Mouse (Mus musculus) embryonic facial prominence, embryonic 11.5 days (tissue): ENCODE results near the gene Lct. TPM values are rescaled to one million over a fixed set of nuclear protein-coding genes. Genes with fewer than 3 reads are reported as not detected.

Experiments used
- ATAC-seq: fragments of 200-750 bp; cut with Nextera tagmentation; replicated peaks from 2 replicates; pipeline ENCODE4 v1.8.0; 2017; ENCODE audit warnings: low read depth; ENCODE audit not compliant: insufficient number of reproducible peaks, low FRiP score, low TSS enrichment
- DNase-seq: peaks from one replicate; pipeline ENCODE4 v3.0.0-alpha.2; 2015; ENCODE audit warnings: low spot score
- H3K27ac ChIP-seq: fragments of 300-500 bp; sonication (generic); replicated peaks from 2 replicates; pipeline ENCODE4 v1.5.1; 2014; ENCODE audit warnings: mild to moderate bottlenecking, low read depth, low read length, control low read depth
- H3K27me3 ChIP-seq: fragments of 300-500 bp; sonication (generic); 2 replicates; pipeline ENCODE4 v1.6.1; 2014; ENCODE audit warnings: mild to moderate bottlenecking, low read length, moderate library complexity, mixed read lengths; ENCODE audit not compliant: control insufficient read depth, insufficient read depth
- H3K36me3 ChIP-seq: fragments of 300-500 bp; sonication (generic); replicated peaks from 2 replicates; pipeline ENCODE4 v1.6.1; 2014; ENCODE audit warnings: low read depth, mild to moderate bottlenecking, low read length, moderate library complexity, mixed read lengths; ENCODE audit not compliant: control insufficient read depth, insufficient read depth
- H3K4me1 ChIP-seq: fragments of 300-500 bp; sonication (generic); 2 replicates; pipeline ENCODE4 v1.6.1; 2014; ENCODE audit warnings: low read length, mixed read lengths; ENCODE audit not compliant: control insufficient read depth, insufficient read depth
- H3K4me2 ChIP-seq: fragments of 300-500 bp; sonication (generic); 2 replicates; pipeline ENCODE4 v1.6.1; 2014; ENCODE audit warnings: low read depth, mild to moderate bottlenecking, control low read depth, low read length, moderate library complexity
- H3K4me3 ChIP-seq: fragments of 300-500 bp; sonication (generic); 2 replicates; pipeline ENCODE4 v1.5.1; 2014; ENCODE audit warnings: low read depth, low read length, control low read depth
- H3K9ac ChIP-seq: fragments of 300-500 bp; sonication (generic); replicated peaks from 2 replicates; pipeline ENCODE4 v1.6.1; 2014; ENCODE audit warnings: mild to moderate bottlenecking, control low read depth, low read length
- H3K9me3 ChIP-seq: fragments of 300-500 bp; sonication (generic); replicated peaks from 2 replicates; pipeline ENCODE4 v1.6.1; 2016; ENCODE audit warnings: mild to moderate bottlenecking, low read length, inconsistent platforms, mixed read lengths; ENCODE audit not compliant: control insufficient read depth
- WGBS: fragments of 180-500 bp; shearing (Covaris S2); extraction: QIAGEN DNeasy Blood & Tissue Kit; methylation state at CpG from one replicate; pipeline ENCODE4 v1.1.7; 2014; 5-methylcytosine and 5-hydroxymethylcytosine counted together
- polyA plus RNA-seq: library from polyadenylated mRNA; unstranded; fragments of >200 nt; fragmentation: Nextera tagmentation; extraction: Ambion mirVana; gene quantifications from 2 replicates; pipeline ENCODE4 v1.2.1, GENCODE M21; 2014

Gene Lct
- polyA plus RNA-seq, 1 experiment from 2014 or later = 0.18 TPM

GRCm38 (mm10) chr1:128290295-128290694 lies 37.8 kb downstream of the Lct start:
- no peak for ATAC-seq
- H3K27me3 ChIP-seq = no peaks in the 10 kb centered on the region
- H3K4me3 ChIP-seq = no peak overlapping the region
- 87% methylated on average over 5 of the region's 5 CpGs for WGBS
- no peak overlapping the region for H3K4me2 ChIP-seq
- H3K27ac ChIP-seq = no peak overlapping the region
- DNase-seq = no peak
- no peaks in the 10 kb centered on the region for H3K36me3 ChIP-seq
- no peaks in the 10 kb centered on the region for H3K9me3 ChIP-seq
- H3K4me1 ChIP-seq = no peaks in the 10 kb centered on the region
- no peak overlapping the region for H3K9ac ChIP-seq

- ATAC-seq (no peak), DNase-seq (no peak)
- no peak overlapping the region for H3K4me2 ChIP-seq
- no peaks in the 10 kb centered on the region for H3K4me1 ChIP-seq
- H3K9ac ChIP-seq = no peak overlapping the region
- H3K36me3 ChIP-seq = no peaks in the 10 kb centered on the region
- H3K27me3 ChIP-seq = no peaks in the 10 kb centered on the region
- no peak overlapping the region for H3K27ac ChIP-seq
- no peaks in the 10 kb centered on the region for H3K9me3 ChIP-seq
- WGBS = 92% methylated on average over 9 of the region's 9 CpGs
- no peak overlapping the region for H3K4me3 ChIP-seq
Observed at GRCm38 (mm10) chr1:128285136-128285535, 43.0 kb downstream of the Lct start.

- ATAC-seq (no peak), DNase-seq (no peak)
- H3K4me2 ChIP-seq = no peak overlapping the region
- H3K9me3 ChIP-seq = no peaks in the 10 kb centered on the region
- no peaks in the 10 kb centered on the region for H3K27me3 ChIP-seq
- H3K4me3 ChIP-seq = no peak overlapping the region
- H3K27ac ChIP-seq = no peak overlapping the region
- H3K9ac ChIP-seq = no peak overlapping the region
- no peaks in the 10 kb centered on the region for H3K4me1 ChIP-seq
- 83% methylated on average over 8 of the region's 8 CpGs for WGBS
- H3K36me3 ChIP-seq = 0 out of 2 replicates have a peak, but pooled peaks cover 4% of the 10 kb centered on the region
Observed at GRCm38 (mm10) chr1:128284157-128284690, 43.9 kb downstream of the Lct start.

GRCm38 (mm10) chr1:128282924-128283323 lies 45.2 kb downstream of the Lct start:
- Histone ChIP-seq H3K9me3 (no peaks in the 10 kb centered on the region), H3K27me3 (no peaks in the 10 kb centered on the region), H3K9ac (no peak overlapping the region), H3K4me1 (no peaks in the 10 kb centered on the region), H3K36me3 (0 out of 2 replicates have a peak, but pooled peaks cover 4% of the 10 kb centered on the region), H3K4me3 (no peak overlapping the region), H3K4me2 (no peak overlapping the region), H3K27ac (no peak overlapping the region)
- WGBS = 99% methylated on average over 3 of the region's 3 CpGs
- ATAC-seq = no peak
- no peak for DNase-seq

- ATAC-seq = no peak
- Histone ChIP-seq H3K27ac (no peak overlapping the region), H3K9me3 (no peaks in the 10 kb centered on the region), H3K9ac (no peak overlapping the region), H3K4me2 (no peak overlapping the region), H3K27me3 (no peaks in the 10 kb centered on the region), H3K4me1 (no peaks in the 10 kb centered on the region), H3K4me3 (no peak overlapping the region), H3K36me3 (peaks cover 7% of the 10 kb centered on the region; the same call in 1 of the 2 replicates)
- no peak for DNase-seq
- 96% methylated on average over 3 of the region's 3 CpGs for WGBS
Observed at GRCm38 (mm10) chr1:128281753-128282152, 46.4 kb downstream of the Lct start.

- Histone ChIP-seq H3K4me1 (no peaks in the 10 kb centered on the region), H3K4me3 (no peak overlapping the region), H3K27me3 (no peaks in the 10 kb centered on the region), H3K9ac (no peak overlapping the region), H3K4me2 (no peak overlapping the region), H3K27ac (no peak overlapping the region), H3K36me3 (peaks cover 7% of the 10 kb centered on the region), H3K9me3 (no peaks in the 10 kb centered on the region)
- no peak for DNase-seq
- WGBS = 91% methylated on average over 3 of the region's 3 CpGs
- no peak for ATAC-seq
Observed at GRCm38 (mm10) chr1:128278563-128278962, 49.6 kb downstream of the Lct start.

GRCm38 (mm10) chr1:128275908-128276307 lies 52.2 kb downstream of the Lct start:
- H3K36me3 ChIP-seq = peaks cover 7% of the 10 kb centered on the region
- DNase-seq (no peak), ATAC-seq (no peak)
- 100% methylated on average over 1 of the region's 1 CpGs for WGBS
- H3K27ac ChIP-seq = no peak overlapping the region
- no peak overlapping the region for H3K4me2 ChIP-seq
- no peaks in the 10 kb centered on the region for H3K27me3 ChIP-seq
- H3K4me1 ChIP-seq = no peaks in the 10 kb centered on the region
- H3K9me3 ChIP-seq = no peaks in the 10 kb centered on the region
- no peak overlapping the region for H3K4me3 ChIP-seq
- H3K9ac ChIP-seq = no peak overlapping the region

GRCm38 (mm10) chr1:128270731-128271130 lies 57.4 kb downstream of the Lct start:
- DNase-seq = no peak
- H3K4me2 ChIP-seq = no peak overlapping the region

More at GRCm38 (mm10) chr1:128270731-128271130, 57.4 kb downstream of the Lct start:
- Histone ChIP-seq H3K36me3 (peaks cover 3% of the 10 kb centered on the region; the same call in 1 of the 2 replicates), H3K9me3 (no peaks in the 10 kb centered on the region), H3K9ac (no peak overlapping the region), H3K27me3 (no peaks in the 10 kb centered on the region), H3K4me1 (no peaks in the 10 kb centered on the region), H3K27ac (no peak overlapping the region), H3K4me3 (no peak overlapping the region)
- ATAC-seq = no peak
- WGBS = 96% methylated on average over 3 of the region's 3 CpGs
